Mouse (Mus musculus): ENCODE data around the gene Amotl1.

- no peak for TF ChIP-seq CTCF (IDR thresholded peaks at IDR 0.05; ENCODE audit: low read depth)
- TF ChIP-seq EP300 (IDR thresholded peaks at IDR 0.05; ENCODE audit: low read depth), result no peak
Measured at GRCm38 (mm10) chr9:14574760-14575399, 70.0 kb downstream of the Amotl1 start.

All from heart, postnatal 0 days (tissue).